Mouse (Mus musculus) bone marrow macrophage, adult 2 months (primary cell): ENCODE results near the gene Cacna1h. TPM values are rescaled to one million over a fixed set of nuclear protein-coding genes. Genes with fewer than 3 reads are reported as not detected.

Source experiments
- H3K27ac ChIP-seq: 2 replicates; pipeline ENCODE4 v1.5.1; 2012; ENCODE audit warnings: low read depth, low read length; ENCODE audit not compliant: insufficient read depth
- H3K4me1 ChIP-seq: 2 replicates; pipeline ENCODE4 v1.6.1; 2012; ENCODE audit warnings: low read length; ENCODE audit not compliant: control insufficient read depth, insufficient read depth
- H3K4me3 ChIP-seq: 2 replicates; pipeline ENCODE4 v1.5.1; 2012; ENCODE audit warnings: mild to moderate bottlenecking, low read length, moderate library complexity; ENCODE audit not compliant: insufficient read depth
- CTCF ChIP-seq: IDR thresholded peaks from 2 replicates; pipeline ENCODE4 v1.5.1; 2012; ENCODE audit warnings: low read depth, mild to moderate bottlenecking, low read length, moderate library complexity
- POLR2A ChIP-seq: IDR thresholded peaks from 2 replicates; pipeline ENCODE4 v1.6.1; 2012; ENCODE audit warnings: mild to moderate bottlenecking, low read depth, low read length, borderline replicate concordance
- polyA plus RNA-seq: library from polyadenylated mRNA; stranded (reverse); fragments of >200 nt; gene quantifications from 2 replicates; pipeline ENCODE4 v1.2.4, GENCODE M21; 2012; ENCODE audit not compliant: missing spikeins, insufficient read depth, insufficient read length

Gene Cacna1h
- polyA plus RNA-seq, 1 experiment, result not detected

DNA sequence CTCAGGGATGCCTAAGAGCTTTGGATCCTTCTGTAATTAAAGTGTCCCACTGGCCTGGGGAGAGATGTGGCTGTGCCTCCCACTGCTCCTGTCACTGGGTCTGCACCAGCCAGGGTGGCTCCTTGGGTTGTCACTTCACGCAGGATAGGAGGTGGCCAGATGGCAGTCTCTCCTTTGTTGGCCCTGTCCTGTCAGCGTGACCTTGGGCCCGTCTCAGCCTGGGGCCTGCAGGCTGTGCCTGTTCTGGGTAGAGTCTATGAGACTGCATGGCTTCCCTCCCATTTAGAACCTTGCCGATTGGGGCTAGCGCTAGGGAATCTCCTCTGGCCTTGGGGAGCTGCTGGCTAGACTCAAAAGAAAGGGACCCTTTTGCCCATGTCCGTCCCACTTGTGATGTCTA, 34.7 kb upstream of the Cacna1h start:
- Histone ChIP-seq H3K4me1 (no peaks in the 10 kb centered on the region), H3K27ac (no peak overlapping the region), H3K4me3 (no peak overlapping the region)
- TF ChIP-seq POLR2A (no peak), CTCF (no peak)

DNA sequence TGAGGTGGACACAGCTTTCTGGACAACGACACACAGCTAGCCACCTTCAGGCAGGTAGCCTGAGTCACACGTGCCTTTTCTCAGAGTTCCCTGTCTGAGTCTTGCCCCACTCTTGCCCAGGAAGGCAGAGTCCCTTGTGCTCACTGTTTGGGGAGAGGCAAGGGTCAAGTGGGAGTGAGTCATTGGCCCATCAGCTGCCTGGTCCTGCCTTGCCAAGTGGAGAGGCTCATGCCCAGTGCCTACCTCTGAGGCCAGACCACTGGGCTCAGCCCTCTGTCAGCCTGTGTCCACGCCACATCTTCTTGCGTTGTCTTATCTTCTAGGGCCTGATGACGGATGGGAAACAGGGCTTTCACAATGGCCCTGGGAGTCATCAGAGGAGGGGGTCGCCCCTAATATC, 34.2 kb upstream of the Cacna1h start:
- Histone ChIP-seq H3K27ac (no peak overlapping the region), H3K4me1 (no peaks in the 10 kb centered on the region), H3K4me3 (no peak overlapping the region)
- TF ChIP-seq CTCF (no peak), POLR2A (no peak)

DNA sequence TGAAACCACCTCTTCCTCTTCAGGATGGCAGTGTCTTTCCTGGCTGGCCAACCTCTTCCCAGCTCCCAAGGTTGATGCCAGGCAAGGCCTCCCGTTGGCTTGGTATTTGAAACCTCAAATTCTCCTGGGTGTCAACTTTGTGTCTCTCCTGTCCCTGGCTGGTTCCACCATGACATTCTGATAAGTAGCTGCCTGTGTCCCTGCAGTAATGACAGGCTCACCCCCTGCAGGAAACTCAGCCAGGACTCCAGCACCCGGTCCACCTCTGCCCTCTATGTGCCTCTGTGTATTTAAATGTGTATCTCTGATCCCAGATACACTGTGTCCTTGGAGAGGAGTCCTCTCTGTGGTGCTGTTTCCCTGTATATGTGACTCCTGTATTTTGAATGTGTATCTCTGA, 32.7 kb upstream of the Cacna1h start:
- TF ChIP-seq POLR2A, result no peak
- TF ChIP-seq CTCF, result no peak
- Histone ChIP-seq H3K27ac (no peak overlapping the region), H3K4me3 (no peak overlapping the region), H3K4me1 (no peaks in the 10 kb centered on the region)

DNA sequence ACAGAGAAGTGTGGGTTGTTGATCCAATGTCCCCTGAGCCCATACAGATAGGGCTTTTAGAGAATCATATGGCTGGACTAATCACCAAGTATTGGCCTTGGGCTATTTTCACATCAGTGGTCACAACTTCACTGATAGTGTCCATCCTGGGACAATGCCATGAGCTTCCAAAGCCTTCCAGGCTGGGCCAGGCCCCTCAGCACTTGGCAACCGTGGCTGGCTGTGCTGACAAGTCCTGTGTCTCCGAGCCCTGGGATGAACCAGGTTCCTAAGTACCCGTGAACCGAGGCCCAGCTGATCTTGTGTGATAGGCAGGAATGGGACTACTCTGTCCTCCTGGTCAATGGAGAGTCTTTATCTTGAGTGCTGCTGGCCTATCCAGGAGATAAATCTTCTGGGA, 30.5 kb upstream of the Cacna1h start:
- Histone ChIP-seq H3K27ac (no peak overlapping the region), H3K4me1 (no peaks in the 10 kb centered on the region), H3K4me3 (no peak overlapping the region)
- TF ChIP-seq POLR2A, result no peak
- no peak for TF ChIP-seq CTCF

DNA sequence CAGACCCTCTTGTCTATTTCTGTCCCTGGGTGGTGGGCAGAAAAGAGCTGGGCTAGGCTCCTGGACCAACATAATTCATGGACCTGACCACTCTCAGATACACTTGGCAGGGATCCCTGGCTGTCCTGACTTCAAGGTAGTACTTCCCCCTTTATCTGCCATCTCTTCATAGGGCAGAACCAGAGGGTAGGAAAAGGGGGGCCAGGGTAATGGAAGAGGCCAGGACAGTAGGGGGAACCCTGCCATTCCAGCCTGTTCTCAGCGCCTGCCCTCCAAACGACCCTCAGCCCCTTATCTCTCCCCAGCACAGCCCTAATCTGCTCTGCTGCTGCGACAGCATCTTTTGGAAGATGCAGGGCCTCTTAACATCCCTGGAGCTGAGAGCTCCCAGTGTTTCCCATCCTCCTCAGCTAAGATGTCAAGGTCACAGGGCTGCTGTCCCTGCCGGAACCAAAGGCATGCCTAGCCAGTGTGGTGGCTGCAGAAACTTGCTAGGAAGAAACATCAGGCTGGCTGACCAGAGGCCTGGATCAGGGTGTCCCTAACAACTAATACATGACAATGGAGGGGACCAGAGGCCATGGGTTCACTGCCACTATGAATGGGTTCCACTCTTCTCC, 29.9 kb upstream of the Cacna1h start:
- Histone ChIP-seq H3K27ac (no peak overlapping the region), H3K4me3 (no peak overlapping the region), H3K4me1 (no peaks in the 10 kb centered on the region)
- TF ChIP-seq CTCF, result no peak
- no peak for TF ChIP-seq POLR2A

DNA sequence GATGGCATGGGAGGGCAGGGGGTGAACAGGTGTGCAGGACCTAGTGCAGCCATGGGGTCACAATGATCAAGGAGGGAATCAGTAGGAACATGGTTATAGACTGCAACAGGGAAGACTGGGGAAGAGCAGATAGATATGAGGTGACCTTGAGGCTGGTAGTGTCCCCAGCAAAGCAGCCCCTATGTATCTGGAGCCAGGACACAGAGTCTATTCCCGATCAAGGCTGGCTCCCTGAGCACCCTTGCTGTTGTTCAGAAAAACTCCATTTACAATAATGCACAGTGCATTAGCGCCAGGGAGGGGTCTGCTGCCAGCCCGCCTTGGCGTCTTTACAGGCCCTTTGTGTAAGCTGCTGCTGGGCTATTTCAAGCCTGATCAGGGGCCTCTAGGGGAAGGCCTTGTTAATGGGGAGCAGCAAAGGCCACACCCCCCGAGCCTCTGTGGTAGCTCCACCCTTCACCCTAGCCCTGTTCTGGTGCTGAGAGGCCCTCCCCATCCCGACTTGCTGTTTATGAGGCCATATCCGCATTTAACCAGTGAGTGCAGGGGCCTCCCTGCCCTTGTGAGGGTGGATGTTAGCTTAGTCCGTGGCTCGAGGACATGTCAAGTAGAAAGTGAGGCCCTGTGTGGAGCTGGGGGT, 28.8 kb upstream of the Cacna1h start:
- H3K4me3 ChIP-seq, result no peak overlapping the region
- no peak overlapping the region for H3K27ac ChIP-seq
- H3K4me1 ChIP-seq, result no peaks in the 10 kb centered on the region
- TF ChIP-seq POLR2A (no peak), CTCF (no peak)

DNA sequence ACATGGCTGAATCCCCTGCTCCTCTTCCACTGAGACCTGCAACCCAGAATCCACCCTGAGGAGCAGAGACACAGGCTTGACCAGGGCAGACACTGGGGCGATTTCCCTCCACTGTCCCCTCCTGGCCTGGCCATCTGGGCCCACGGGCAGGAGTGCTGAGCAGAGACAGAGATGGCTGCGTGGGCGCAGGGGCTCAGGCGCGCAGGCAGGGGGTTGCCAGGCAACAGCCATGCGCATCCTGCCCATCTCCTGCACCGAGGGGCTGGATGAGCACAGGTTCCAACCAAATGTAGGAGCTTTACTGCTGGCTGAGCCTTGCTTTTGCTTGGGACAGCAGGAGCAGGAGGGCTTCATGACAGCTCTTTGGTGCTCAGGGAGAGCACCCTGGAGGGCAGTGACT, 23.0 kb upstream of the Cacna1h start:
- no peak overlapping the region for H3K27ac ChIP-seq
- H3K4me3 ChIP-seq, result no peak overlapping the region
- H3K4me1 ChIP-seq, result no peaks in the 10 kb centered on the region
- TF ChIP-seq CTCF (no peak), POLR2A (no peak)

DNA sequence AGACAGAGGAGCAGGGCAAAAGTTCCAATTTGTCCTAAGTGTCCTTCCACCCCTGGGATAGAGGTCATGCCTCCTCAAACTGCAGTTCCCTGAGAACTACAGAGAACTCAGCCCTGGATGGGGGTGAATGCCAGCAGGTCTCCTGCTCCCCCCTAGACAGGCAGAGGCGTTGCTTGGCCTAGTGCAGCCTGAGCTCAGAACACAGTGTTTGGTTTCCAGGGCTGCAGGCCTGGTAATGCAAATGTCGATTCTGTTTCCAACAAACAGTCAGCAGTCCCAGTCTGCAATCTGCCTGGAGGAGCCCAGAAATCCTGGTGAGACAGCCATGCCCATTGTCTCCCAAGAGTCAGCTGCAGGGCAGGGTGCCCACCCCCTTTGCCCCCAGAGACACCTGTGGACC, 20.7 kb upstream of the Cacna1h start, which contains the start of gene Tekt4:
Gene Tekt4 (plus strand): TSS at position 344 of the 400 bp plus-strand sequence.
- Histone ChIP-seq H3K4me3 (no peak within 1 kb of the TSS), H3K27ac (no peak within 1 kb of the TSS), H3K4me1 (no peaks in the 10 kb centered on the region)
- no peak for TF ChIP-seq CTCF
- no peak for TF ChIP-seq POLR2A

DNA sequence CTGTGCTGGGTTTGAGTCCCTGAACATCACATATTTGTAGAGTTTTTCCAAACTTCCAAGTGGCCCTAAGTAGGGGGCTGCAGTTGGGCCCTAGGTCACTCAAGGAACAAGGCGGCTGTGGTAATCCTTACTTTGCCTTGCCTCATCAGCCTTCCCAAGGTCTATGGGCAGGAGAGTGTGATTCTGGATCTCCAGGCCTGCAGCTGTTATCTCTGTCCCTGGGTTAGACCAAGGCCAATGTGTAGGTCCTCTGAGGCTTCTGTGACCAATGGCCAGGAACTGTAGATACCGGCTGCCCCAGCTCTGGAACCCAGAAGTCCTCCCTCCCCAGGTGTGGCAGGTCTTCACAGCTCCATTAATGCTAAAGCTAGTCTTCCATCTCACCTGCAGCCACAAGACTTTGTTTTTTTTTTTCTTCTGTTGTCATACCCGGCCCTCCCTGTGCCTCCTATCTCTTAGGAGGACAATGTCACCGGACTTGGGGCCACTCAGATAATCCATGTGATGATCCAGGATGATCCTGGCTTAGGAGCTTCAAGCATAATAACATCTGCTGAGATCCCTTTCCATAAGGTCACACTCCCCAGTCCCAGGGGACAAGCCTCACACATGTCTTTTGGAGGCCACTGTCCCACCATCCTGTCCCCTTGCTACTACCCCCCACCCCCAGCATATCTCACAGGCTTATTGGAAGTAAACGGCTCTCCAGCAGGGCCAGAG, 18.8 kb upstream of the Cacna1h start:
- H3K4me1 ChIP-seq, result no peaks in the 10 kb centered on the region
- H3K4me3 ChIP-seq, result no peak overlapping the region
- H3K27ac ChIP-seq, result no peak overlapping the region
- TF ChIP-seq CTCF (no peak), POLR2A (no peak)

DNA sequence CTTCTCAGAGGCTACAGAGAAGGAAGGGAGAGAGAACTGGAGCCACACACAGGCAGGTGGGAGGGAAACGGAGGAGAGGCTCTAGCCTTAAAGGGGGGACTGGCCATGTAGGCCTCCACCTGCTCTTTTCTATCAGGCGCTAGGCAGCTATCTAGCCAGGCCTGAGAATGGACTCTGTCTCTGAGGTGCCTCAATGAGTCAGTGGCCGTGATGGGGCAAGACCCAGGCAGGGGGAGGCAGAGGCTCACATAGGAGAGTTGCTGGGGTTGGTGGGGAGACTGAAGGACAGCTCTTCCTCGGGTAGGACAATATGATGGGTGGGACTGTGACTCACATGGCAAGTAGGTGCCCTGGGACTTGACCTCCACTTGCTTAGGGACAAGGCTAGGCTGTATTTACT, 16.7 kb upstream of the Cacna1h start:
- TF ChIP-seq CTCF (no peak), POLR2A (no peak)
- H3K4me3 ChIP-seq, result no peak overlapping the region
- H3K27ac ChIP-seq, result no peak overlapping the region
- no peaks in the 10 kb centered on the region for H3K4me1 ChIP-seq
